Mouse (Mus musculus) neural tube, embryonic 14.5 days (tissue): ENCODE data around the gene Tlx1. TPM values are rescaled to one million over a fixed set of nuclear protein-coding genes. Genes with fewer than 3 reads are reported as not detected.

Source experiments
- ATAC-seq: fragments of 200-750 bp; cut with Nextera tagmentation; 2 replicates; pipeline ENCODE4 v1.8.0; 2017; ENCODE audit warnings: low read depth, mild to moderate bottlenecking, moderate TSS enrichment, moderate library complexity
- H3K27ac ChIP-seq: fragments of 300-500 bp; sonication (generic); 2 replicates; pipeline ENCODE4 v1.5.1; 2014; ENCODE audit warnings: low read depth, mild to moderate bottlenecking, control low read depth, low read length, moderate library complexity, mixed read lengths
- H3K27me3 ChIP-seq: fragments of 300-500 bp; sonication (generic); 2 replicates; pipeline ENCODE4 v1.6.1; 2014; ENCODE audit warnings: low read length; ENCODE audit not compliant: control insufficient read depth, insufficient read depth
- H3K36me3 ChIP-seq: fragments of 300-500 bp; sonication (generic); 2 replicates; pipeline ENCODE4 v1.6.1; 2014; ENCODE audit warnings: low read length, mixed read lengths; ENCODE audit not compliant: control insufficient read depth, insufficient read depth
- H3K4me1 ChIP-seq: fragments of 300-500 bp; sonication (generic); 2 replicates; pipeline ENCODE4 v1.6.1; 2014; ENCODE audit warnings: low read length; ENCODE audit not compliant: control insufficient read depth, insufficient read depth
- H3K4me2 ChIP-seq: fragments of 300-500 bp; sonication (generic); 2 replicates; pipeline ENCODE4 v1.6.1; 2014; ENCODE audit warnings: mild to moderate bottlenecking, low read depth, low read length, control low read depth
- H3K4me3 ChIP-seq: fragments of 300-500 bp; sonication (generic); 2 replicates; pipeline ENCODE4 v1.5.1; 2014; ENCODE audit warnings: low read depth, low read length, control low read depth, mixed read lengths
- H3K9ac ChIP-seq: fragments of 300-500 bp; sonication (generic); replicated peaks from 2 replicates; pipeline ENCODE4 v1.6.1; 2014; ENCODE audit warnings: low read depth, mild to moderate bottlenecking, control low read depth, low read length, mixed read lengths
- H3K9me3 ChIP-seq: fragments of 300-500 bp; sonication (generic); 2 replicates; pipeline ENCODE4 v1.6.1; 2016; ENCODE audit warnings: low read length; ENCODE audit not compliant: control insufficient read depth
- WGBS: fragments of 180-500 bp; shearing (Covaris S2); extraction: QIAGEN DNeasy Blood & Tissue Kit; methylation state at CpG from one replicate; pipeline ENCODE4 v1.1.7; 2014; 5-methylcytosine and 5-hydroxymethylcytosine counted together
- polyA plus RNA-seq: library from polyadenylated mRNA; unstranded; fragments of >200 nt; fragmentation: Nextera tagmentation; extraction: Ambion mirVana; gene quantifications from 2 replicates; pipeline ENCODE4 v1.2.1, GENCODE M21; 2014

Tlx1 gene
- polyA plus RNA-seq, 1 experiment from 2014 or later: not detected

DNA sequence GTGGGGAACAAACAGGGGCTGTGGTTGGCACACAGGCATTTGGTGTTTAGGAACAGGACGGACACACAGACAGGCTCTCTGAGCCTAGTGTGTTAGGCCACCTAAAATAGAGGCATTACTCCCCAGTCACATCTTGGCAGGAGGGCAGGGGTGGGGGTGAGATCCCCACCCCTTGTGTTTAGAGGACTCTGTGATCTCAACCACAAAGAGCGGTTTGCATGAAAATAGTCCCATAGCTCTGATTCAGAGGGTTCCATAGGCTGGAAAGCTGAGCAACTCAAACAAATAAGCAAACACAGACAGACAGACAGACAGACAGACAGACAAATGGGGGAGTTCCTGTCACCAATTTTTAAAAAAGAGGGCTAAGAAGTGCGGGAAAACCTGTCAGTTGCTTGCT lies 7.9 kb upstream of the Tlx1 start:
- peaks cover 75% of the 10 kb centered on the region for H3K27me3 ChIP-seq
- ATAC-seq: no peak
- no peaks in the 10 kb centered on the region for H3K36me3 ChIP-seq
- no peak overlapping the region for H3K9ac ChIP-seq
- H3K27ac ChIP-seq: no peak overlapping the region
- no peaks in the 10 kb centered on the region for H3K9me3 ChIP-seq
- no peak overlapping the region for H3K4me3 ChIP-seq
- 8% methylated on average over 3 of the region's 3 CpGs for WGBS
- no peak overlapping the region for H3K4me2 ChIP-seq
- H3K4me1 ChIP-seq: no peaks in the 10 kb centered on the region

DNA sequence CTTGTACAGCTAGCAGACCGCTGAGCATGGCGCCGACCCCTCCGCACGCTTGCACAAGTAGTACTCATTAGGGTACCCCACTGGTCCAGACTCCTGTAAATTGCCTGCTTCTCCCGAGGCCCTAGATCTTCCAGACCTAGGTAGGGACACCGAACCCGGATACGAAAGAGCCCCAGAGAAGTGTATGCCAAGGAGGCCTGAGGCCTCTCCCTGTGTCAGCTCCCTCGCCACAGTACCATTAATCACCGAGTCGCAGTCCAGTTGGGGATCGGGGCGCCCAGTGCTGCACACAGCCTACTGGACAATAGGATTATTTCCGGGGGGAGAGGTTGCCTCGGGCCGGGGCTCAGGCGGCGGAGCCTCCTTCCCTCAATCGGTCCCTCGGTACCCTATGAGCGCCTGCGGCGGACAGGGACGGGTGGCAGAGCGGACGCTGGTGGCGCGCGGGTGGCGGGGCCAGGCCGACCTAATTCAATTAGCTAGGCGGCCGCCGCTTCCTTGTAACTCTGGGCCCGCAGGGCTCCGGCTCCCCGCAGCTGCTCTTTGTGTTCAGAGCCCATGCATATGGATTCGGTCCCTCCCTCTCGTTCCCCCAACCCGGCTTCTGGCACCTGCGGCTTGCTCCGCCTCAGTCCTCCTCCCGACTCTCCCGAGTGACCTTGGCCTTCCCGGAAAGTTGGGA lies 7.1 kb upstream of the Tlx1 start:
- no peaks in the 10 kb centered on the region for H3K9me3 ChIP-seq
- no peaks in the 10 kb centered on the region for H3K36me3 ChIP-seq
- H3K4me3 ChIP-seq: 0 out of 2 replicates have a peak overlapping the region, but pooled peaks have one; percentile 10
- H3K27me3 ChIP-seq: peaks cover 83% of the 10 kb centered on the region
- H3K27ac ChIP-seq: no peak overlapping the region
- peak; percentile 41; the same call in 1 of the 2 replicates for ATAC-seq
- no peak overlapping the region for H3K9ac ChIP-seq
- H3K4me1 ChIP-seq: no peaks in the 10 kb centered on the region
- WGBS: 1% methylated on average over 46 of the region's 46 CpGs
- 0 out of 2 replicates have a peak overlapping the region, but pooled peaks have one; percentile 4 for H3K4me2 ChIP-seq

GRCm38 (mm10) chr19:45147071-45147470 lies 3.4 kb upstream of the Tlx1 start:
- WGBS: 0% methylated on average over 4 of the region's 4 CpGs
- peaks cover 77% of the 10 kb centered on the region for H3K27me3 ChIP-seq

GRCm38 (mm10) chr19:45151361-45152182 lies 1.1 kb downstream of the Tlx1 start:
- H3K4me2 ChIP-seq: peak overlapping the region; percentile 38

More at GRCm38 (mm10) chr19:45147071-45147470, 3.4 kb upstream of the Tlx1 start:
- H3K4me2 ChIP-seq: no peak overlapping the region
- no peak overlapping the region for H3K9ac ChIP-seq
- no peaks in the 10 kb centered on the region for H3K36me3 ChIP-seq
- ATAC-seq: no peak
- H3K4me3 ChIP-seq: no peak overlapping the region
- peaks cover 6% of the 10 kb centered on the region; the same call in 1 of the 2 replicates for H3K4me1 ChIP-seq
- H3K27ac ChIP-seq: no peak overlapping the region
- no peaks in the 10 kb centered on the region for H3K9me3 ChIP-seq

DNA sequence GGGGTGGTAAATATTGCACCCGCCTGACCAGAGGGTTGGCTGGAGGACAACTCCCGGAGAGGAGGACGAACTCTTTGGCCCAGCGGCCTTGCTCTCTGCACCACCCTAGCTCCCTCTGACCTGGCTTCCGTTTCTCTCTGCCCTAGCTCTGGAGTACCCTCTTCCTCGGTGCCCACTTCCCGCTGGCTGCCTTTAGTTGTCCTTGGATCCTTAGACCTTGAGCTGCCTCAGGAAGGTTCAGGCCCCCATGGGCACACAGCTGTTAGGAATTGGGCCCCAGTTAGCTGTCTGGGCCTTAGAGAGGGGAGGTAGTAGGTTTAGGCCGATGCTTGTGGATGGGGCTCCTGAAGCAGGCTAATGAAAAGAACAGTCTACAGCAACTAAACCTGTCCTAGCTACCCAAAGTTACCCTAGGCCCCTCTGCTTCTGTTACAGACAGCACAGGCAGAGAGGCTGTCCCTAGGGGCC lies 1.7 kb downstream of the Tlx1 start:
- WGBS: 3% methylated on average over 8 of the region's 8 CpGs
- Histone ChIP-seq H3K9me3 (no peaks in the 10 kb centered on the region), H3K4me3 (no peak overlapping the region)

More at GRCm38 (mm10) chr19:45151361-45152182, 1.1 kb downstream of the Tlx1 start:
- H3K27me3 ChIP-seq: peaks cover 78% of the 10 kb centered on the region
- H3K27ac ChIP-seq: no peak overlapping the region
- H3K4me1 ChIP-seq: peaks cover 6% of the 10 kb centered on the region; the same call in 1 of the 2 replicates
- H3K4me3 ChIP-seq: no peak overlapping the region
- no peaks in the 10 kb centered on the region for H3K9me3 ChIP-seq
- no peak for ATAC-seq
- 1% methylated on average over 36 of the region's 36 CpGs for WGBS
- no peak overlapping the region for H3K9ac ChIP-seq
- H3K36me3 ChIP-seq: no peaks in the 10 kb centered on the region

DNA sequence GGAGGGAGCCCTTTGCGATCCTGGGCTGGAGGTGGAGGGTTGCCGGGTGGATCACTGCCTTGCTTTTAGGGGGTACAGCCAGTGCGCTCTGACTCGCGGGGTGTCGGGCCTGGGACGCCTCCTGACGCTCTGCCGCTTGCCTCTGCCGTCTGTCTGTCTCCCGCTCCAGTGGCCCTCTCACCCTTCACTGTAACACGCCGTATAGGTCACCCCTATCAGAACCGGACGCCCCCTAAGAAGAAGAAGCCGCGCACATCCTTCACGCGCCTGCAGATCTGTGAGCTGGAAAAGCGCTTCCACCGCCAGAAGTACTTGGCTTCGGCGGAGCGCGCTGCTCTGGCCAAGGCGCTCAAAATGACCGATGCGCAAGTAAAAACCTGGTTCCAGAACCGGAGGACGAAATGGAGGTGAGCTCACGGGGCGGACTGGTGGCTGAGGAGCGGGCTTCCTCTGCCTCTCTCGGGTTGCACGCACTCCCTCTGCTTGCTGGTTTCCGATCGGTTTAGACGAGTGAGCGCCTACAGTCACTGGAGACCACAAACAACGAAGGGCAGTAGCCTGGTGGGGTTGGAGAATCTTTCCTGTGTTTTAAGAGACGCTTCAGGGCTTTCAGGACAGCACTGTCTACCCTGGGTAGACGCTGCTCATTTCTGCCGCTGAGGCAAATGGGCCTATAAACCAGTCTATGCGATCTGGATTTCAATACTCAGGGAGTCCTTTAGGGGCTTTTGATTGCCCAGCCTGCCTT lies 3.0 kb downstream of the Tlx1 start:
- peaks cover 75% of the 10 kb centered on the region for H3K27me3 ChIP-seq
- H3K4me1 ChIP-seq: peaks cover 6% of the 10 kb centered on the region; the same call in 1 of the 2 replicates
- WGBS: under 1% methylated on average over 44 of the region's 44 CpGs
- H3K4me2 ChIP-seq: no peak overlapping the region
- no peak for ATAC-seq
- H3K9me3 ChIP-seq: no peaks in the 10 kb centered on the region
- H3K4me3 ChIP-seq: no peak overlapping the region
- no peak overlapping the region for H3K27ac ChIP-seq
- H3K9ac ChIP-seq: no peak overlapping the region
- H3K36me3 ChIP-seq: no peaks in the 10 kb centered on the region

More for the DNA sequence above, 1.7 kb downstream of the Tlx1 start:
- Histone ChIP-seq H3K9ac (no peak overlapping the region), H3K27ac (no peak overlapping the region), H3K4me2 (no peak overlapping the region), H3K4me1 (peaks cover 6% of the 10 kb centered on the region; the same call in 1 of the 2 replicates), H3K27me3 (peaks cover 76% of the 10 kb centered on the region), H3K36me3 (no peaks in the 10 kb centered on the region)
- no peak for ATAC-seq

GRCm38 (mm10) chr19:45154059-45154386 lies 3.5 kb downstream of the Tlx1 start:
- H3K9ac ChIP-seq: no peak overlapping the region
- peaks cover 75% of the 10 kb centered on the region for H3K27me3 ChIP-seq
- WGBS: under 1% methylated on average over 24 of the region's 24 CpGs
- no peak overlapping the region for H3K27ac ChIP-seq
- H3K4me2 ChIP-seq: no peak overlapping the region
- no peak for ATAC-seq
- no peaks in the 10 kb centered on the region for H3K36me3 ChIP-seq
- peaks cover 6% of the 10 kb centered on the region; the same call in 1 of the 2 replicates for H3K4me1 ChIP-seq
- H3K9me3 ChIP-seq: no peaks in the 10 kb centered on the region
- H3K4me3 ChIP-seq: no peak overlapping the region

DNA sequence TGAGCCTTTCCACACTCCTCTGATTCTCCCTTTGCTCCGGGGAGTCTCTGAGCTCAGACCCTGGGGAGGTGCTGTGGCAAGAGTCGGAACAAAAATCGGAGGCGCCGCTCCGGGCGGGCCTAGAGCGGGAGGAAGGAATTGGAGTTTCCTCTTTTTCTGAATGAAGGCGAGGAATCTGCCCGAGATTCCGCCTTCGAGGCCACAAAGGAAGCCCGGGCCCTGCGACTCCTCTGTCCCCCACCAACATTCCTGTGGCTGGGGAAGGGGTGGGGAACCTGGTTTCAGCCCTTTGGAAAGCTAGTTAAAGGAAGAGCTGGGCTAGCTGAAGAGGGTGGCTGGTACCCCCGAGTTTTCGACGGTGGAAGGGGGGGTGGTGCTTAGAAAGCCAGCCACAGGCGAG lies 4.0 kb downstream of the Tlx1 start:
- under 1% methylated on average over 18 of the region's 18 CpGs for WGBS
- Histone ChIP-seq H3K4me2 (no peak overlapping the region), H3K4me1 (peaks cover 6% of the 10 kb centered on the region; the same call in 1 of the 2 replicates), H3K9me3 (no peaks in the 10 kb centered on the region), H3K4me3 (no peak overlapping the region), H3K27me3 (peaks cover 76% of the 10 kb centered on the region), H3K36me3 (no peaks in the 10 kb centered on the region), H3K27ac (no peak overlapping the region), H3K9ac (no peak overlapping the region)
- ATAC-seq: no peak
